Mouse (Mus musculus) midbrain, postnatal 0 days (tissue): ENCODE data around the gene Ube2cbp. TPM values are rescaled to one million over a fixed set of nuclear protein-coding genes. Genes with fewer than 3 reads are reported as not detected.

ENCODE experiments used
- ATAC-seq: fragments of 200-750 bp; cut with Nextera tagmentation; 2 replicates; pipeline ENCODE4 v1.8.0; 2017; ENCODE audit warnings: moderate number of reproducible peaks, mild to moderate bottlenecking, moderate TSS enrichment, moderate library complexity; ENCODE audit not compliant: low FRiP score
- DNase-seq: peaks from one replicate; pipeline ENCODE4 v3.0.0-alpha.2; 2015; ENCODE audit warnings: low spot score
- H3K27ac ChIP-seq: fragments of 300-500 bp; sonication (generic); 2 replicates; pipeline ENCODE4 v1.5.1; 2014; ENCODE audit warnings: low read depth, mild to moderate bottlenecking, low read length, mixed read lengths
- H3K27me3 ChIP-seq: fragments of 300-500 bp; sonication (generic); 2 replicates; pipeline ENCODE4 v1.6.1; 2014; ENCODE audit warnings: low read length, control low read depth, mixed read lengths; ENCODE audit not compliant: insufficient read depth
- H3K36me3 ChIP-seq: fragments of 300-500 bp; sonication (generic); 2 replicates; pipeline ENCODE4 v1.6.1; 2014; ENCODE audit warnings: low read length, control low read depth, mixed read lengths; ENCODE audit not compliant: insufficient read depth
- H3K4me1 ChIP-seq: fragments of 300-500 bp; sonication (generic); 2 replicates; pipeline ENCODE4 v1.6.1; 2014; ENCODE audit warnings: mild to moderate bottlenecking, control low read depth, antibody characterized with exemption, low read length, mixed read lengths; ENCODE audit not compliant: insufficient read depth
- H3K4me2 ChIP-seq: fragments of 300-500 bp; sonication (generic); 2 replicates; pipeline ENCODE4 v1.6.1; 2014; ENCODE audit warnings: low read depth, mild to moderate bottlenecking, low read length, mixed read lengths; ENCODE audit not compliant: poor library complexity, severe bottlenecking
- H3K4me3 ChIP-seq: fragments of 300-500 bp; sonication (generic); 2 replicates; pipeline ENCODE4 v1.5.1; 2014; ENCODE audit warnings: low read depth, mild to moderate bottlenecking, low read length, moderate library complexity
- H3K9ac ChIP-seq: fragments of 300-500 bp; sonication (generic); replicated peaks from 2 replicates; pipeline ENCODE4 v1.6.1; 2014; ENCODE audit warnings: mild to moderate bottlenecking, low read length, moderate library complexity, mixed read lengths; ENCODE audit not compliant: poor library complexity, severe bottlenecking
- H3K9me3 ChIP-seq: fragments of 300-500 bp; sonication (generic); 2 replicates; pipeline ENCODE4 v1.6.1; 2016; ENCODE audit warnings: low read length, control low read depth
- CTCF ChIP-seq: IDR thresholded peaks from 2 replicates; pipeline ENCODE4 v1.5.1; 2016; ENCODE audit warnings: antibody characterized with exemption, mild to moderate bottlenecking
- WGBS: fragments of 180-500 bp; shearing (Covaris S2); extraction: QIAGEN DNeasy Blood & Tissue Kit; methylation state at CpG from one replicate; pipeline ENCODE4 v1.1.7; 2014; 5-methylcytosine and 5-hydroxymethylcytosine counted together
- polyA plus RNA-seq: library from polyadenylated mRNA; unstranded; fragments of >200 nt; fragmentation: Nextera tagmentation; extraction: Ambion mirVana; gene quantifications from 2 replicates; pipeline ENCODE4 v1.2.1, GENCODE M21; 2015
- total RNA-seq: library from RNA; depleted of rRNA; stranded (reverse); fragments of >200 nt; gene quantifications from 2 replicates; pipeline ENCODE4 v1.2.3, GENCODE M21; 2014; rRNA removed

The Ube2cbp gene
- total and polyA plus RNA-seq, 2 experiments from 2014 or later: 7.7 to 8.4 TPM

GRCm38 (mm10) chr9:86266658-86267057 is 198.1 kb downstream of the Ube2cbp start:
- no peak overlapping the region for H3K4me3 ChIP-seq
- H3K9ac ChIP-seq: no peak overlapping the region
- no peaks in the 10 kb centered on the region for H3K9me3 ChIP-seq
- no peaks in the 10 kb centered on the region for H3K27me3 ChIP-seq
- no peak for ATAC-seq
- no peaks in the 10 kb centered on the region for H3K36me3 ChIP-seq
- 32% methylated on average over 2 of the region's 2 CpGs for WGBS
- no peak for TF ChIP-seq CTCF
- no peaks in the 10 kb centered on the region for H3K4me1 ChIP-seq
- no peak overlapping the region for H3K27ac ChIP-seq
- no peak for DNase-seq
- H3K4me2 ChIP-seq: no peak overlapping the region

Other genes starting within 250 kb of the Ube2cbp start
- 57.0 and 85.1 TPM in 2 replicates for gene Dop1a, start 2.2 kb upstream of the Ube2cbp start, total RNA-seq
- gene Dop1a, start 2.2 kb upstream of the Ube2cbp start, polyA plus RNA-seq: 21.3 and 25.8 TPM in 2 replicates
- gene Pgm3, start 106.9 kb upstream of the Ube2cbp start, total RNA-seq: 19.3 and 20.9 TPM in 2 replicates
- gene Pgm3, start 106.9 kb upstream of the Ube2cbp start, polyA plus RNA-seq: 25.1 and 25.5 TPM in 2 replicates
- 30.4 and 38.7 TPM in 2 replicates for gene Rwdd2a, start 107.0 kb upstream of the Ube2cbp start, total RNA-seq
- 75.0 and 75.5 TPM in 2 replicates for gene Rwdd2a, start 107.0 kb upstream of the Ube2cbp start, polyA plus RNA-seq
- gene Me1, start 231.0 kb upstream of the Ube2cbp start, total RNA-seq: 37.0 and 41.6 TPM in 2 replicates
- gene Me1, start 231.0 kb upstream of the Ube2cbp start, polyA plus RNA-seq: 62.8 and 64.7 TPM in 2 replicates